Mouse (Mus musculus) stomach, embryonic 16.5 days (tissue): ENCODE data around the gene Zfp653. TPM values are rescaled to one million over a fixed set of nuclear protein-coding genes. Genes with fewer than 3 reads are reported as not detected.

Source experiments
- ATAC-seq: fragments of 200-750 bp; cut with Nextera tagmentation; 2 replicates; pipeline ENCODE4 v1.8.0; 2017; ENCODE audit warnings: moderate number of reproducible peaks, moderate TSS enrichment; ENCODE audit not compliant: insufficient read depth, low FRiP score
- H3K27ac ChIP-seq: fragments of 300-500 bp; sonication (generic); 2 replicates; pipeline ENCODE4 v1.5.1; 2014; ENCODE audit warnings: low read length
- H3K27me3 ChIP-seq: fragments of 300-500 bp; sonication (generic); 2 replicates; pipeline ENCODE4 v1.6.1; 2014; ENCODE audit warnings: low read length, control low read depth, mixed read lengths; ENCODE audit not compliant: control insufficient read depth, insufficient read depth
- H3K36me3 ChIP-seq: fragments of 300-500 bp; sonication (generic); 2 replicates; pipeline ENCODE4 v1.6.1; 2014; ENCODE audit warnings: low read length; ENCODE audit not compliant: control insufficient read depth, insufficient read depth
- H3K4me1 ChIP-seq: fragments of 300-500 bp; sonication (generic); 2 replicates; pipeline ENCODE4 v1.6.1; 2014; ENCODE audit warnings: low read length, control low read depth, mixed read lengths; ENCODE audit not compliant: control insufficient read depth, insufficient read depth
- H3K4me2 ChIP-seq: fragments of 300-500 bp; sonication (generic); 2 replicates; pipeline ENCODE4 v1.6.1; 2014; ENCODE audit warnings: low read depth, low read length, mixed read lengths
- H3K4me3 ChIP-seq: fragments of 300-500 bp; sonication (generic); replicated peaks from 2 replicates; pipeline ENCODE4 v1.5.1; 2014; ENCODE audit warnings: mild to moderate bottlenecking, low read length
- H3K9ac ChIP-seq: fragments of 300-500 bp; sonication (generic); 2 replicates; pipeline ENCODE4 v1.6.1; 2014; ENCODE audit warnings: low read length
- H3K9me3 ChIP-seq: fragments of 300-500 bp; sonication (generic); replicated peaks from 2 replicates; pipeline ENCODE4 v1.6.1; 2016; ENCODE audit warnings: low read length, control low read depth; ENCODE audit not compliant: control insufficient read depth
- WGBS: fragments of 180-500 bp; shearing (Covaris S2); extraction: QIAGEN DNeasy Blood & Tissue Kit; methylation state at CpG from one replicate; pipeline ENCODE4 v1.1.7; 2014; 5-methylcytosine and 5-hydroxymethylcytosine counted together
- polyA plus RNA-seq: library from polyadenylated mRNA; unstranded; fragments of >200 nt; fragmentation: Nextera tagmentation; extraction: Ambion mirVana; gene quantifications from 2 replicates; pipeline ENCODE4 v1.2.1, GENCODE M21; 2015

The Zfp653 gene
- polyA plus RNA-seq, 1 experiment from 2014 or later, result 11.7 TPM

GRCm38 (mm10) chr9:22098993-22099696 is 28.0 kb upstream of the Zfp653 start, which contains the start of gene Cnn1:
TSS of gene Cnn1 (plus strand) at chr9:22099216.
- WGBS, result 5% methylated on average over 14 of the region's 14 CpGs
- Histone ChIP-seq H3K27me3 (peaks cover 24% of the 10 kb centered on the region), H3K36me3 (no peaks in the 10 kb centered on the region), H3K4me1 (0 out of 2 replicates have a peak, but pooled peaks cover 4% of the 10 kb centered on the region), H3K9me3 (no peaks in the 10 kb centered on the region), H3K4me2 (peak within 1 kb of the TSS; percentile 36), H3K9ac (peak within 1 kb of the TSS; percentile 63), H3K27ac (peak within 1 kb of the TSS; percentile 84), H3K4me3 (peak within 1 kb of the TSS; percentile 38)
- peak; percentile 62; the same call in 1 of the 2 replicates for ATAC-seq

- H3K4me3 ChIP-seq, result peak overlapping the region; percentile 35
- H3K27ac ChIP-seq, result peak overlapping the region; percentile 15; the same call in 1 of the 2 replicates
- H3K4me1 ChIP-seq, result 0 out of 2 replicates have a peak, but pooled peaks cover 4% of the 10 kb centered on the region
- no peaks in the 10 kb centered on the region for H3K36me3 ChIP-seq
- peaks cover 18% of the 10 kb centered on the region for H3K27me3 ChIP-seq
- peak; percentile 73 for ATAC-seq
- peak overlapping the region; percentile 69 for H3K9ac ChIP-seq
- H3K4me2 ChIP-seq, result peak overlapping the region; percentile 59
- no peaks in the 10 kb centered on the region for H3K9me3 ChIP-seq
- WGBS, result 2% methylated on average over 24 of the region's 24 CpGs
These were observed 24.7 kb upstream of the Zfp653 start for GRCm38 (mm10) chr9:22095854-22096307.

GRCm38 (mm10) chr9:22092746-22093145 is 21.6 kb upstream of the Zfp653 start:
- ATAC-seq, result no peak
- H3K27me3 ChIP-seq, result no peaks in the 10 kb centered on the region
- WGBS, result 83% methylated on average over 6 of the region's 6 CpGs
- no peaks in the 10 kb centered on the region for H3K36me3 ChIP-seq
- no peak overlapping the region for H3K4me3 ChIP-seq
- no peak overlapping the region for H3K9ac ChIP-seq
- no peaks in the 10 kb centered on the region for H3K4me1 ChIP-seq
- H3K27ac ChIP-seq, result no peak overlapping the region
- no peaks in the 10 kb centered on the region for H3K9me3 ChIP-seq
- no peak overlapping the region for H3K4me2 ChIP-seq

GRCm38 (mm10) chr9:22089986-22090385 is 18.8 kb upstream of the Zfp653 start:
- no peak overlapping the region for H3K27ac ChIP-seq
- ATAC-seq, result no peak
- H3K36me3 ChIP-seq, result no peaks in the 10 kb centered on the region
- H3K27me3 ChIP-seq, result no peaks in the 10 kb centered on the region
- no peak overlapping the region for H3K4me3 ChIP-seq
- no peaks in the 10 kb centered on the region for H3K9me3 ChIP-seq
- H3K4me1 ChIP-seq, result peaks cover 8% of the 10 kb centered on the region; the same call in 1 of the 2 replicates
- no peak overlapping the region for H3K4me2 ChIP-seq
- H3K9ac ChIP-seq, result no peak overlapping the region
- whole genome bisulfite sequencing, result 83% methylated on average over 7 of the region's 7 CpGs

GRCm38 (mm10) chr9:22089281-22089680 is 18.1 kb upstream of the Zfp653 start:
- Histone ChIP-seq H3K9me3 (no peaks in the 10 kb centered on the region), H3K4me2 (no peak overlapping the region), H3K36me3 (no peaks in the 10 kb centered on the region), H3K27ac (no peak overlapping the region), H3K9ac (no peak overlapping the region), H3K4me1 (peaks cover 8% of the 10 kb centered on the region; the same call in 1 of the 2 replicates), H3K27me3 (no peaks in the 10 kb centered on the region), H3K4me3 (no peak overlapping the region)
- WGBS, result 98% methylated on average over 7 of the region's 7 CpGs
- ATAC-seq, result no peak

- no peak overlapping the region for H3K4me3 ChIP-seq
- H3K9me3 ChIP-seq, result no peaks in the 10 kb centered on the region
- H3K27ac ChIP-seq, result no peak overlapping the region
- 84% methylated on average over 2 of the region's 2 CpGs for whole genome bisulfite sequencing
- no peaks in the 10 kb centered on the region for H3K36me3 ChIP-seq
- H3K27me3 ChIP-seq, result no peaks in the 10 kb centered on the region
- peaks cover 8% of the 10 kb centered on the region; the same call in 1 of the 2 replicates for H3K4me1 ChIP-seq
- H3K4me2 ChIP-seq, result no peak overlapping the region
- ATAC-seq, result no peak
- no peak overlapping the region for H3K9ac ChIP-seq
These were observed 15.9 kb upstream of the Zfp653 start for GRCm38 (mm10) chr9:22087034-22087618.

GRCm38 (mm10) chr9:22086012-22086411 is 14.8 kb upstream of the Zfp653 start:
- ATAC-seq, result peak; percentile 38; the same call in 1 of the 2 replicates
- H3K27ac ChIP-seq, result peak overlapping the region; percentile 94
- WGBS, result 50% methylated on average over 6 of the region's 6 CpGs
- H3K4me3 ChIP-seq, result peak overlapping the region; percentile 88
- H3K9ac ChIP-seq, result peak overlapping the region; percentile 83
- H3K36me3 ChIP-seq, result no peaks in the 10 kb centered on the region
- H3K27me3 ChIP-seq, result no peaks in the 10 kb centered on the region
- H3K4me1 ChIP-seq, result peaks cover 8% of the 10 kb centered on the region; the same call in 1 of the 2 replicates
- H3K9me3 ChIP-seq, result no peaks in the 10 kb centered on the region
- H3K4me2 ChIP-seq, result peak overlapping the region; percentile 75

GRCm38 (mm10) chr9:22085022-22085834 is 14.1 kb upstream of the Zfp653 start, which contains the start of gene Ecsit:
TSS of gene Ecsit (minus strand) at chr9:22085438.
- under 1% methylated on average over 48 of the region's 48 CpGs for WGBS
- 0 out of 2 replicates have a peak, but pooled peaks cover 4% of the 10 kb centered on the region for H3K36me3 ChIP-seq
- peak; percentile 99 for ATAC-seq
- peak within 1 kb of the TSS; percentile 83 for H3K9ac ChIP-seq
- peak within 1 kb of the TSS; percentile 88 for H3K4me3 ChIP-seq
- H3K9me3 ChIP-seq, result no peaks in the 10 kb centered on the region
- peak within 1 kb of the TSS; percentile 94 for H3K27ac ChIP-seq
- peak within 1 kb of the TSS; percentile 75 for H3K4me2 ChIP-seq
- H3K27me3 ChIP-seq, result no peaks in the 10 kb centered on the region
- peaks cover 8% of the 10 kb centered on the region; the same call in 1 of the 2 replicates for H3K4me1 ChIP-seq
